Mouse (Mus musculus): ENCODE data around the gene Usp3.

GRCm38 (mm10) chr9:66506011-66506410 lies 86.9 kb downstream of the Usp3 start:
- TF ChIP-seq BHLHE40 (IDR thresholded peaks at IDR 0.05; ENCODE audit: low read depth, low read length) = no peak
- no peak for TF ChIP-seq CTCF (conservative IDR thresholded peaks at IDR 0.05 in 1 of 2, IDR thresholded peaks at IDR 0.05 in 1 of 2; ENCODE audit: low read depth in 2 of 2, low read length in 2 of 2)
- no peak for TF ChIP-seq GABPA (IDR thresholded peaks at IDR 0.05; ENCODE audit: insufficient replicate concordance, low read depth, low read length)
- TF ChIP-seq POLR2A (IDR thresholded peaks at IDR 0.05; ENCODE audit: low read depth, low read length) = no peak
- TF ChIP-seq E2F4 (IDR thresholded peaks at IDR 0.05; ENCODE audit: insufficient replicate concordance, low read depth, low read length) = no peak
- no peak for TF ChIP-seq MYC (IDR thresholded peaks at IDR 0.05; ENCODE audit: low read depth, low read length)
- TF ChIP-seq NRF1 (IDR thresholded peaks at IDR 0.05; ENCODE audit: low read depth, low read length) = no peak
- no peak for TF ChIP-seq USF1 (IDR thresholded peaks at IDR 0.05; ENCODE audit: low read depth, low read length)
- TF ChIP-seq EP300 (IDR thresholded peaks at IDR 0.05; ENCODE audit: low read length) = no peak
- TF ChIP-seq CHD2 (IDR thresholded peaks at IDR 0.05; ENCODE audit: low read length) = no peak
- no peak for TF ChIP-seq USF2 (conservative IDR thresholded peaks at IDR 0.05; ENCODE audit: low read depth, low read length)
- TF ChIP-seq SIN3A (IDR thresholded peaks at IDR 0.05; ENCODE audit: low read length) = no peak
- TF ChIP-seq MXI1 (IDR thresholded peaks at IDR 0.05; ENCODE audit: low read depth, low read length) = no peak
- TF ChIP-seq TBP (conservative IDR thresholded peaks at IDR 0.05; ENCODE audit: low read depth, low read length) = no peak

All from CH12.LX (cell line).